Mouse (Mus musculus): ENCODE measurements around the gene Gm21783. TPM values are rescaled to one million over a fixed set of nuclear protein-coding genes. Genes with fewer than 3 reads are reported as not detected.

Gene Gm21783
- polyA plus RNA-seq (2014; fragmentation: Illumina TruSeq; extraction: RNeasy Lipid Tissue Mini Kit (QIAGEN cat#74804); ENCODE audit: low read depth, low replicate concordance) = not detected

GRCm38 (mm10) chrY:44981163-44981562 is at the start of gene Gm21783:
Gene Gm21783, minus strand, starts transcription at chrY:44981263.

